Mouse (Mus musculus) hindbrain, embryonic 15.5 days (tissue): ENCODE results near the gene Tbc1d12. TPM values are rescaled to one million over a fixed set of nuclear protein-coding genes. Genes with fewer than 3 reads are reported as not detected.
"Not testable (repeated sequence)": the region's sequence is repeated elsewhere in the genome, so short reads cannot be mapped to it uniquely, and the experiment has no call there.

ENCODE experiments used
- ATAC-seq: fragments of 200-750 bp; cut with Nextera tagmentation; 2 replicates; pipeline ENCODE4 v1.8.0; 2017; ENCODE audit warnings: low read depth, moderate number of reproducible peaks, moderate TSS enrichment; ENCODE audit not compliant: low FRiP score
- H3K27ac ChIP-seq: fragments of 300-500 bp; sonication (generic); replicated peaks from 2 replicates; pipeline ENCODE4 v1.5.1; 2015; ENCODE audit warnings: mild to moderate bottlenecking, inconsistent platforms
- H3K27me3 ChIP-seq: fragments of 300-500 bp; sonication (generic); 2 replicates; pipeline ENCODE4 v1.6.1; 2015; ENCODE audit warnings: control low read depth, inconsistent platforms
- H3K36me3 ChIP-seq: fragments of 300-500 bp; sonication (generic); 2 replicates; pipeline ENCODE4 v1.6.1; 2015; ENCODE audit warnings: control low read depth, inconsistent platforms
- H3K4me1 ChIP-seq: fragments of 300-500 bp; sonication (generic); replicated peaks from 2 replicates; pipeline ENCODE4 v1.6.1; 2015; ENCODE audit warnings: control low read depth, inconsistent platforms
- H3K4me2 ChIP-seq: fragments of 300-500 bp; sonication (generic); 2 replicates; pipeline ENCODE4 v1.6.1; 2015; ENCODE audit warnings: moderate library complexity, mild to moderate bottlenecking, inconsistent platforms
- H3K4me3 ChIP-seq: fragments of 300-500 bp; sonication (generic); 2 replicates; pipeline ENCODE4 v1.5.1; 2015; ENCODE audit warnings: mild to moderate bottlenecking, inconsistent platforms
- H3K9ac ChIP-seq: fragments of 300-500 bp; sonication (generic); 2 replicates; pipeline ENCODE4 v1.6.1; 2015; ENCODE audit warnings: inconsistent platforms
- H3K9me3 ChIP-seq: fragments of 300-500 bp; sonication (generic); 2 replicates; pipeline ENCODE4 v1.6.1; 2016; ENCODE audit warnings: control low read depth, inconsistent platforms
- WGBS: fragments of 180-500 bp; shearing (Covaris S2); methylation state at CpG from one replicate; pipeline ENCODE4 v1.1.7; 2015; 5-methylcytosine and 5-hydroxymethylcytosine counted together
- polyA plus RNA-seq: library from polyadenylated mRNA; unstranded; fragments of >200 nt; fragmentation: Nextera tagmentation; extraction: Ambion mirVana; gene quantifications from 2 replicates; pipeline ENCODE4 v1.2.1, GENCODE M21; 2015

Tbc1d12 gene
- polyA plus RNA-seq, 1 experiment from 2014 or later = 6.5 TPM

DNA sequence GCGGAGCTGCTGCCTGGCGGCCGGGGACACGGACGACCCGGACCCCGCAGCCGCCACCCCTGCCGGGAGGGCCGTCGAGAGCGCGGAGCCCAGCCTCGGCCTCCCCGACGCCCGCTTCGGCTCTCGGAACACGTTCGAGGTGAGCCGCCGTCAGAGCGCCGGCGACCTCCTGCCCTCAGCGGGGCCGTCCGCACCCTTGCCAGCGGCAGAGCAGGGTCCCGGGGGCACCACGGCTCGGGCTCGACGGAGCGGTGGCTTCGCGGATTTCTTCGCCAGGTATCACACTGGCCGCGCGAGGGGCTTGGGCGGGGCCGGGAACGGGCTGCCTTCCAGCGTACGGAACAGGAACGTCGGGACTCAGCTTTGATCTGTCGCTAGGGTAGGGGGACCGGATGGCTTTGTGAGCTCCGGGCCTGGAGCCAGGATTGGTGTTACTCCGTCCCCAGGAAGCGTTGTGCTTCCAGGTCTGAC is 827 bp downstream of the Tbc1d12 start:
- no peaks in the 10 kb centered on the region for H3K9me3 ChIP-seq
- peak overlapping the region; percentile 62 for H3K4me2 ChIP-seq
- 0% methylated on average over 42 of the region's 54 CpGs for WGBS
- H3K36me3 ChIP-seq = peaks cover 2% of the 10 kb centered on the region; the same call in 1 of the 2 replicates
- peak overlapping the region; percentile 80 for H3K9ac ChIP-seq
- H3K27ac ChIP-seq = peak overlapping the region; percentile 90
- ATAC-seq = peak; percentile 63
- H3K4me1 ChIP-seq = peaks cover 21% of the 10 kb centered on the region
- H3K27me3 ChIP-seq = no peaks in the 10 kb centered on the region
- peak overlapping the region; percentile 63 for H3K4me3 ChIP-seq

DNA sequence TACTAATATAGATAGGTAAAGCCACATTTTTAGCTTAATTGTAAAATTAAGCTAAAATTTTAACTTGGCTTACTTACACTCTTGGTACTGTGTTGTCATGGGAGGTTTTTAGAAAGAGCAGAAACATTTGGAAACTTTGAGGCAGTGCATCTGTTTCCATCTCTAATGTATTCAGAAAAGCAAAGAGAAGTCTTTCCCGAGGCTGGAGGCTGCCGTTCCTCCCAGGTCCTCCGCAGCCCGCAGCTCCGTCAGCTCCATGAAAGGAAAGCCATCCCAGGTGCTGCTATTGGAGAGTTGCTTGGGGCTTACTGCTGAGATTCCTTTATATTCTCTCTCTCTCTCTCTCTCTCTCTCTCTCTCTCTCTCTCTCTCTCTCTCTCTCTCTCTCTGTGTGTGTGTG is 8.4 kb downstream of the Tbc1d12 start:
- no peak for ATAC-seq
- Histone ChIP-seq H3K9ac (no peak overlapping the region), H3K27me3 (no peaks in the 10 kb centered on the region), H3K4me2 (no peak overlapping the region), H3K4me1 (0 out of 2 replicates have a peak, but pooled peaks cover 4% of the 10 kb centered on the region), H3K36me3 (peaks cover 2% of the 10 kb centered on the region; the same call in 1 of the 2 replicates), H3K4me3 (no peak overlapping the region), H3K9me3 (no peaks in the 10 kb centered on the region), H3K27ac (no peak overlapping the region)
- WGBS = 60% methylated on average over 5 of the region's 5 CpGs

- H3K4me3 ChIP-seq = no peak overlapping the region
- no peak for ATAC-seq
- H3K27me3 ChIP-seq = no peaks in the 10 kb centered on the region
- H3K9ac ChIP-seq = no peak overlapping the region
- H3K9me3 ChIP-seq = no peaks in the 10 kb centered on the region
- peaks cover 2% of the 10 kb centered on the region; the same call in 1 of the 2 replicates for H3K36me3 ChIP-seq
- no peak overlapping the region for H3K4me2 ChIP-seq
- H3K4me1 ChIP-seq = no peaks in the 10 kb centered on the region
- no peak overlapping the region for H3K27ac ChIP-seq
- 83% methylated on average over 2 of the region's 2 CpGs for WGBS
These were observed 10.0 kb downstream of the Tbc1d12 start for GRCm38 (mm10) chr19:38846373-38846772.

DNA sequence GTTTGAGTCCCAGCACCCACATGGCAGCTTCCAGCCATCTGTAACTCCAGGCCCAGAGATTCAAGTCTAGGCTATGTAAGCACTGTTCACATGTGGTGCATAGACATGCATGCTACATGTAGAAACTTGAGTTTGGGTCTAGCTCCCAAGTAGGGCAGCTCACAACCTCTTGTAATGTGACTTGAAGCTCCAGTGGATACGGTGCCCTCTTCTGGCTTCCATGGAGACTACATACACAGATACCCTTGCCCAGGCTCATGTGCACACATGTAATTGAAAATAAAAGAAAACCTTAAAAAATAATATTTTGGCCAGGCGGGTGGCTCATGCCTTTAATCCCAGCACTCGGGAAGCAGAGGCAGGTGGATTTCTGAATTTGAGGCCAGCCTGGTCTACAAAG is 21.8 kb downstream of the Tbc1d12 start:
- no peaks in the 10 kb centered on the region for H3K9me3 ChIP-seq
- H3K4me1 ChIP-seq = no peaks in the 10 kb centered on the region
- H3K27me3 ChIP-seq = no peaks in the 10 kb centered on the region
- no peak overlapping the region for H3K4me3 ChIP-seq
- H3K36me3 ChIP-seq = no peaks in the 10 kb centered on the region
- H3K9ac ChIP-seq = no peak overlapping the region
- no peak overlapping the region for H3K27ac ChIP-seq
- no peak overlapping the region for H3K4me2 ChIP-seq
- 98% methylated on average over 3 of the region's 3 CpGs for WGBS
- ATAC-seq = no peak

DNA sequence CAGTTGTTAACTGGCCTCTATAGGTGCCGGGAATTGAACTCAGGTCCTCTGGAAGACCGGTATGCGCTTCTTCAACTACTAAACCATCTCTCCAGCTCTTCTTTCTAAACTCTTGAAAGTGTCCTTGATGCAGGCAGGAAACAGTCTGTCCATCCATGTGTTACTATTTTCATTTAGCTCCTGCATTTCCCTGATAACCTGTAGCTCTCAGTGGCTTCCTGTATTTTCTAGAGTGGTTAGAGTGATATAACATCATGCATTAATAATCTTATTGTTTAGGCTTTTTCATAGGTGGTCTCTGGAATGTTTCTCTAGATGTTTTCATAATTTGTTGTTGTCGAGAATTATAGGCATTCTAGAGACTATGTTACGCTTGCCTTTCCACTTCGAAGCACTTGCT is 26.1 kb downstream of the Tbc1d12 start:
- H3K9ac ChIP-seq = no peak overlapping the region
- no peaks in the 10 kb centered on the region for H3K9me3 ChIP-seq
- H3K4me2 ChIP-seq = no peak overlapping the region
- H3K27ac ChIP-seq = no peak overlapping the region
- H3K36me3 ChIP-seq = peaks cover 4% of the 10 kb centered on the region; the same call in 1 of the 2 replicates
- H3K4me1 ChIP-seq = no peaks in the 10 kb centered on the region
- no peaks in the 10 kb centered on the region for H3K27me3 ChIP-seq
- H3K4me3 ChIP-seq = no peak overlapping the region
- no peak for ATAC-seq
- 97% methylated on average over 6 of the region's 6 CpGs for WGBS

DNA sequence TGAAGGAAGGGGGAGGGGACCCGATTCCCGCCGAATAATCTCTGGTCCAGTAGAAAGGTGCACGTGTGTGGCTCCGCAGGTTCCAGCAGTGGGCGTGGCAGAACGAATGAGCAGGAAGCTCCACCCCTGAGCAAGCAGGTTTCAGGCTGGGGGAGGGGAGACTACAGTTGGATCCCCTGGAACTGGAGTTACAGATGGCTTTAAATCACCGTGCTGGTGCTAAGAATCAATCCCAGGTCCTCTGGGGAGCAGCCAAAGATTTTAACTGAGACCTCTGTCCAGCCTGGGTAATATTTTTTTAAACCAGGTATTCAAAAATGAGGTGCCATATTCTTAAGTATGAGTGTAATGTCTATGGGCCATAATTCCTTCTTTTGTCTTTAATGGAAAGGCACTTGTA is 38.4 kb downstream of the Tbc1d12 start:
- not testable (repeated sequence) for H3K4me3 ChIP-seq, H3K27me3 ChIP-seq, H3K36me3 ChIP-seq, H3K27ac ChIP-seq, H3K9me3 ChIP-seq, ATAC-seq, H3K4me1 ChIP-seq, H3K9ac ChIP-seq, H3K4me2 ChIP-seq
- 65% methylated on average over 3 of the region's 8 CpGs for WGBS

DNA sequence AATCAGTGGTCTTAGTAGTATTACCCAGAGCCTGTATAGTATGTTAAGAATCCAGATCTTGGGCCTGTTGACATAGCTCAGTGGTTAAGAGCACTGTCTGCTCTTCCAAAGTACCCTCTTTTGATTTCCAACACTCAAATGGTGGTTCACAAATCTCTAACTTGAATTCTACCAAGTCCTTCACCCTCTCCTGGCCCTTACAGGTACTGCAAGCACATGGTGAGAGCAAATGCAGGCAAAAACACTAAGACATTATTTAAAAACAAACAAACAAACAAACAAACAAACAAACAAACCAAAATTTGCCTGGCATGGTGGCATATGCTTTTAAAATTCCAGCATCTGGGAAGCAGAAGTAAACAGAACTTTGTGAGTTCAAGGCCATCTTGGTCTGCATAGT is 43.9 kb downstream of the Tbc1d12 start:
- Histone ChIP-seq H3K9me3 (no peaks in the 10 kb centered on the region), H3K4me1 (no peaks in the 10 kb centered on the region), H3K27ac (no peak overlapping the region)

DNA sequence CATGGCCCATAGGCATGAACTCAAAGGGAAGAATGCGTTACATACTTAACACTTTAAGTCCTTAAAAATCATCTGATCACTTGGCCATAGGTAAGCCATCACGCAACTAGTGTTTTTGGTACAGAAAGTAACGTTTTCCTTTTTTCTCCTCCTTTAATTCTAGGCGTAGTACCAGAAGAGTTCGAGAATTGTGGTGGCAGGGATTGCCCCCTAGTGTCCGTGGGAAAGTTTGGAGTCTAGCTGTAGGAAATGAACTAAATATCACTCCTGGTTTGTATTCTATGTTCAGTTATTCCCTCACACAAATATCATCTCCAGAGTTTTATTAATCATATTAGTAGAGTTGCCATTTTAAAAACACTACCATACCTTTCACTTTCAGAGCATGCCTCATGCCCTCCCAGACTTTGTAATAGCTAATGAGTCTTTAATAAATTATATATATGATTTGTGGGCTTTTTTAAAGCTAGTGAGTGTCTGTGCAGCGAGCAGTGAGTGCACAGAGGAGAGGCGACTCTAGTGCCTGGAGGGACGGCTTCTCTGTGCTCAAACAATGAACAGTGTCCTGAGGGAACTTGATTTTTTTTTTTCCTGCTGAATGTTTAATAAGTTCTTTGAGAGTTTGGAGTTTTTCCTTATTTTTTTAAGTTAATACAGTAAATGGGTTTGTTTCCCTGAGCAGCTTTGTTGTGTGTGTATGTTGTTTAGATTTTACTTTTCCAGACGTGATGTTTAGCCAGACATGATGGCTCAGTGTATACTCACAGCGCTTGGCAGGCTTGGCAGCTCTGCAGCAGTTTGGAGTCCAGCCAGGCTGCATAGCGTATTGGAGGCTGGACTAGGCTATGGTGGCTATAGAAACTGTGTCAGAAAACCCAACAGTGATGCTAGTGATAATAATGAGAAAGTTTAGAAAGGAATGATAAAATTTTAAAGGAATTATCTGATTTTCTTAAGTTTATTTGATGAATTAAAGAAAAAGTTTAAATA is 65.1 kb downstream of the Tbc1d12 start:
- peak; percentile 87; the same call in 1 of the 2 replicates for ATAC-seq
- no peaks in the 10 kb centered on the region for H3K4me1 ChIP-seq
- peaks cover 14% of the 10 kb centered on the region; the same call in 1 of the 2 replicates for H3K36me3 ChIP-seq
- H3K9me3 ChIP-seq = no peaks in the 10 kb centered on the region
- H3K27ac ChIP-seq = no peak overlapping the region
- H3K9ac ChIP-seq = no peak overlapping the region
- H3K4me3 ChIP-seq = no peak overlapping the region
- WGBS = 63% methylated on average over 12 of the region's 12 CpGs
- no peaks in the 10 kb centered on the region for H3K27me3 ChIP-seq
- H3K4me2 ChIP-seq = no peak overlapping the region

More for the DNA sequence above, 43.9 kb downstream of the Tbc1d12 start:
- H3K9ac ChIP-seq = no peak overlapping the region
- H3K36me3 ChIP-seq = peaks cover 12% of the 10 kb centered on the region
- H3K4me2 ChIP-seq = no peak overlapping the region
- no peak overlapping the region for H3K4me3 ChIP-seq
- ATAC-seq = no peak
- no peaks in the 10 kb centered on the region for H3K27me3 ChIP-seq

GRCm38 (mm10) chr19:38902501-38902900 is 66.1 kb downstream of the Tbc1d12 start:
- ATAC-seq = no peak
- no peak overlapping the region for H3K27ac ChIP-seq
- WGBS = 94% methylated on average over 5 of the region's 5 CpGs

DNA sequence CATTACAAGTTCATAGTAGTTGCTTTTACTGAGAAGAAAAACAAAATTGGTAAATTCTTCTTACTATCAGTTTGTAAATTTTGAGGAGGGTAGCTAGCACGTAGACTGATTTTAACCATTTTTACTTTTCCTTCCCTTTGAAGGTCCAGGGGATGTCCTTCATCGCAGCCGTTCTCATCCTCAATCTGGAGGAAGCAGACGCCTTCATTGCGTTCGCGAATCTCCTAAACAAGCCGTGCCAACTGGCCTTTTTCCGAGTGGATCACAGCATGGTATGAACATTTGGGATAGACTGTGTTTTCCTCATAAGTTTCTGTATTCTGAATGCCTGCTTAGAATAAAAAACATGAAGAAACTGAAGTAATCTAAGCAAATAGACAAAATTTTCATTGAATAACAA is 77.4 kb downstream of the Tbc1d12 start:
- Histone ChIP-seq H3K9me3 (no peaks in the 10 kb centered on the region), H3K27me3 (no peaks in the 10 kb centered on the region), H3K36me3 (peaks cover 45% of the 10 kb centered on the region), H3K4me1 (no peaks in the 10 kb centered on the region), H3K27ac (no peak overlapping the region), H3K4me3 (no peak overlapping the region), H3K9ac (no peak overlapping the region), H3K4me2 (no peak overlapping the region)
- no peak for ATAC-seq
- 91% methylated on average over 9 of the region's 9 CpGs for WGBS

More at GRCm38 (mm10) chr19:38902501-38902900, 66.1 kb downstream of the Tbc1d12 start:
- H3K27me3 ChIP-seq = no peaks in the 10 kb centered on the region
- no peak overlapping the region for H3K4me2 ChIP-seq
- H3K9me3 ChIP-seq = no peaks in the 10 kb centered on the region
- H3K4me1 ChIP-seq = no peaks in the 10 kb centered on the region
- peaks cover 14% of the 10 kb centered on the region; the same call in 1 of the 2 replicates for H3K36me3 ChIP-seq
- H3K9ac ChIP-seq = no peak overlapping the region
- H3K4me3 ChIP-seq = no peak overlapping the region

DNA sequence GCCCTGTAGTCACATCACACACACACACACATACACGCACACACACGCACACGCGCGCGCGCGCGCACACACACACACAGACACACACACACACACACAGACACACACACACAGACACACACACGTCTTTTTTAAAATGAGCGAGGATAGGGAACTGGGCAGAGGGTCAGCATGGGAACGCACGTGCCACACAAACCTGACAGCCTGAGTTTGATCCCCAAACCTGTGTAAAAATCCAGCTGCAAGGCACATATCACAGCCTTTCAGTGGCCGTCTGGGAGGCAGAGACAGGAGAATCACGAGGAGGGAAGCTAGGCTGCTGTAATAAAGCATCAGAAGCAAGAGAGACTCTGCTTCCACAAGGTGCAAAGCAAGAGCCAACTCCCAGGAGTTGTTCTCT is 78.5 kb downstream of the Tbc1d12 start:
- 94% methylated on average over 15 of the region's 15 CpGs for WGBS
- no peaks in the 10 kb centered on the region for H3K4me1 ChIP-seq
- H3K9ac ChIP-seq = no peak overlapping the region
- peaks cover 48% of the 10 kb centered on the region for H3K36me3 ChIP-seq
- no peak overlapping the region for H3K4me3 ChIP-seq
- H3K4me2 ChIP-seq = no peak overlapping the region
- no peak overlapping the region for H3K27ac ChIP-seq
- H3K27me3 ChIP-seq = no peaks in the 10 kb centered on the region
- no peak for ATAC-seq
- H3K9me3 ChIP-seq = no peaks in the 10 kb centered on the region

GRCm38 (mm10) chr19:38915677-38916076 is 79.3 kb downstream of the Tbc1d12 start:
- H3K27ac ChIP-seq = no peak overlapping the region
- peak; percentile 51; the same call in 1 of the 2 replicates for ATAC-seq
- WGBS = 36% methylated on average over 3 of the region's 3 CpGs

More at GRCm38 (mm10) chr19:38915677-38916076, 79.3 kb downstream of the Tbc1d12 start:
- peaks cover 54% of the 10 kb centered on the region for H3K36me3 ChIP-seq
- no peak overlapping the region for H3K4me2 ChIP-seq
- H3K4me3 ChIP-seq = no peak overlapping the region
- no peaks in the 10 kb centered on the region for H3K4me1 ChIP-seq
- no peaks in the 10 kb centered on the region for H3K27me3 ChIP-seq
- no peak overlapping the region for H3K9ac ChIP-seq
- H3K9me3 ChIP-seq = no peaks in the 10 kb centered on the region
